Mouse (Mus musculus) olfactory bulb, adult 2 months (tissue): ENCODE results near the gene Tfr2. TPM values are rescaled to one million over a fixed set of nuclear protein-coding genes. Genes with fewer than 3 reads are reported as not detected.
"Not testable (repeated sequence)": the region's sequence is repeated elsewhere in the genome, so short reads cannot be mapped to it uniquely, and the experiment has no call there.

Source experiments
- H3K27ac ChIP-seq: fragments of 200-500 bp; 2 replicates; pipeline ENCODE4 v1.5.1; 2012; ENCODE audit warnings: low read depth, low read length; ENCODE audit not compliant: insufficient read depth
- H3K4me1 ChIP-seq: fragments of 200-500 bp; 2 replicates; pipeline ENCODE4 v1.6.1; 2012; ENCODE audit warnings: low read length; ENCODE audit not compliant: control insufficient read depth, insufficient read depth
- H3K4me3 ChIP-seq: fragments of 200-500 bp; 2 replicates; pipeline ENCODE4 v1.5.1; 2012; ENCODE audit warnings: mild to moderate bottlenecking, low read depth, low read length, moderate library complexity; ENCODE audit not compliant: insufficient read depth
- CTCF ChIP-seq: fragments of 200-500 bp; IDR thresholded peaks from 2 replicates; pipeline ENCODE4 v1.5.1; 2012; ENCODE audit warnings: low read depth, mild to moderate bottlenecking, low read length, moderate library complexity; ENCODE audit not compliant: insufficient read depth
- POLR2A ChIP-seq: fragments of 200-500 bp; IDR thresholded peaks from 2 replicates; pipeline ENCODE4 v1.6.1; 2012; ENCODE audit warnings: mild to moderate bottlenecking, low read depth, low read length, moderate library complexity; ENCODE audit not compliant: insufficient read depth
- WGBS: fragments of 180-500 bp; shearing (Covaris S2); methylation state at CpG from one replicate; pipeline ENCODE4 v1.1.7; 2018; 5-methylcytosine and 5-hydroxymethylcytosine counted together
- polyA plus RNA-seq: library from polyadenylated mRNA; stranded (reverse); fragments of >200 nt; gene quantifications from 2 replicates; pipeline ENCODE4 v1.2.4, GENCODE M21; 2012; ENCODE audit warnings: low replicate concordance; ENCODE audit not compliant: missing spikeins, insufficient read depth, insufficient read length

Gene Tfr2
- polyA plus RNA-seq, 1 experiment, result not detected

- TF ChIP-seq CTCF (no peak), POLR2A (no peak)
- 70% methylated on average over 3 of the region's 3 CpGs for WGBS
- H3K27ac ChIP-seq, result no peak overlapping the region
- H3K4me3 ChIP-seq, result no peak overlapping the region
- H3K4me1 ChIP-seq, result peaks cover 8% of the 10 kb centered on the region; the same call in 1 of the 2 replicates
These were observed 39.7 kb downstream of the Tfr2 start for GRCm38 (mm10) chr5:137609292-137609691.

GRCm38 (mm10) chr5:137610056-137610455 lies 40.4 kb downstream of the Tfr2 start:
- TF ChIP-seq POLR2A (no peak), CTCF (no peak)
- Histone ChIP-seq H3K27ac (no peak overlapping the region), H3K4me1 (peaks cover 8% of the 10 kb centered on the region; the same call in 1 of the 2 replicates), H3K4me3 (no peak overlapping the region)
- 83% methylated on average over 4 of the region's 4 CpGs for WGBS

GRCm38 (mm10) chr5:137610548-137611244 lies 41.1 kb downstream of the Tfr2 start:
- TF ChIP-seq CTCF (no peak), POLR2A (no peak)
- no peak overlapping the region for H3K4me3 ChIP-seq
- H3K27ac ChIP-seq, result 0 out of 2 replicates have a peak overlapping the region, but pooled peaks have one; percentile 4
- WGBS, result 45% methylated on average over 12 of the region's 12 CpGs
- peaks cover 8% of the 10 kb centered on the region; the same call in 1 of the 2 replicates for H3K4me1 ChIP-seq

GRCm38 (mm10) chr5:137611245-137611602 lies 41.6 kb downstream of the Tfr2 start:
- no peak for TF ChIP-seq POLR2A
- WGBS, result 36% methylated on average over 6 of the region's 6 CpGs
- Histone ChIP-seq H3K27ac (0 out of 2 replicates have a peak overlapping the region, but pooled peaks have one; percentile 4), H3K4me1 (peaks cover 8% of the 10 kb centered on the region; the same call in 1 of the 2 replicates), H3K4me3 (no peak overlapping the region)

- H3K4me1 ChIP-seq, result peaks cover 5% of the 10 kb centered on the region; the same call in 1 of the 2 replicates
- no peak overlapping the region for H3K27ac ChIP-seq
- 69% methylated on average over 5 of the region's 5 CpGs for WGBS
- TF ChIP-seq POLR2A, result no peak
- TF ChIP-seq CTCF, result no peak
- H3K4me3 ChIP-seq, result no peak overlapping the region
These were observed 43.4 kb downstream of the Tfr2 start for GRCm38 (mm10) chr5:137613076-137613475.

GRCm38 (mm10) chr5:137613550-137613949 lies 43.9 kb downstream of the Tfr2 start, which contains the start of gene Pcolce:
Pcolce (minus strand) TSS chr5:137613784.
- 83% methylated on average over 11 of the region's 11 CpGs for WGBS

GRCm38 (mm10) chr5:137614921-137615320 lies 45.3 kb downstream of the Tfr2 start:
- H3K27ac ChIP-seq, H3K4me1 ChIP-seq, H3K4me3 ChIP-seq: not testable (repeated sequence)
- 98% methylated on average over 2 of the region's 2 CpGs for WGBS

More at GRCm38 (mm10) chr5:137613550-137613949, 43.9 kb downstream of the Tfr2 start, which contains the start of gene Pcolce:
- Histone ChIP-seq H3K4me3 (no peak within 1 kb of the TSS), H3K4me1 (no peaks in the 10 kb centered on the region; the same call in 1 of the 2 replicates), H3K27ac (no peak within 1 kb of the TSS)
- TF ChIP-seq CTCF, result no peak
- no peak for TF ChIP-seq POLR2A

GRCm38 (mm10) chr5:137615347-137615746 lies 45.7 kb downstream of the Tfr2 start:
- TF ChIP-seq POLR2A, result no peak
- no peak for TF ChIP-seq CTCF
- 92% methylated on average over 7 of the region's 7 CpGs for WGBS
- Histone ChIP-seq H3K4me3 (no peak overlapping the region), H3K27ac (no peak overlapping the region), H3K4me1 (peaks cover 2% of the 10 kb centered on the region; the same call in 1 of the 2 replicates)

GRCm38 (mm10) chr5:137623937-137624530 lies 54.4 kb downstream of the Tfr2 start:
- H3K4me3 ChIP-seq, result no peak overlapping the region
- peaks cover 7% of the 10 kb centered on the region; the same call in 1 of the 2 replicates for H3K4me1 ChIP-seq
- 86% methylated on average over 11 of the region's 11 CpGs for WGBS
- TF ChIP-seq CTCF (no peak), POLR2A (no peak)
- H3K27ac ChIP-seq, result no peak overlapping the region
